Mouse (Mus musculus): ENCODE data around the gene Prnd. TPM values are rescaled to one million over a fixed set of nuclear protein-coding genes. Genes with fewer than 3 reads are reported as not detected.
A peak's percentile ranks its signal among the peaks of the same experiment; 100 is the strongest.

Prnd gene
- polyA plus RNA-seq, 1 experiment from 2014 or later, result 13.6 TPM

DNA sequence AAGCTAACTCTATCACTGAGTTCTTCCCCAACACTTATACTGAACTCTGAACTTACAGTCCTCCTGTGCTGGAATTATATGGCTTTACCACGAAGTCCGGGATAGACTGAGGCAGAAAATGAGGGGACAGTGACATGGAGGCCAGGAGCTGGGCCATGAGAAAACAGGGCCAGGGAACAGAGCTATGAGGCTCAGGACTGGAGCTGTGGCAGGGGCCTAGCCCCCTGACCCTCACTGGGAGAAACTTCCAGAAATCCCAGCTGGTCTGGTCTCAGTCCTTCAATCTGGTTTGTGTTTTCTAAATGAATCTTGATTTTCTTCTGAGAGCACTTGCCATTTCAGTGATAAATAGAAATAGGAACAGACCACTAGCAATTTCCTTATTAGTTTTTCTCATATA lies 16.4 kb upstream of the Prnd start:
- H3K9me3 ChIP-seq (replicated peaks; ENCODE audit: control insufficient read depth, low read length), result no peaks in the 10 kb centered on the region
- H3K27ac ChIP-seq (ENCODE audit: low read depth, low read length), result no peak overlapping the region
- WGBS, result 96% methylated on average over 2 of the region's 2 CpGs
- H3K4me1 ChIP-seq (ENCODE audit: control insufficient read depth, insufficient read depth, low read length), result 0 out of 2 replicates have a peak, but pooled peaks cover 3% of the 10 kb centered on the region
- no peak overlapping the region for H3K9ac ChIP-seq (ENCODE audit: low read length)
- H3K36me3 ChIP-seq (ENCODE audit: control insufficient read depth, insufficient read depth, low read length), result peaks cover 25% of the 10 kb centered on the region
- no peak overlapping the region for H3K4me3 ChIP-seq (ENCODE audit: low read depth, low read length)
- H3K27me3 ChIP-seq (replicated peaks; ENCODE audit: control insufficient read depth, insufficient read depth, low read length), result no peaks in the 10 kb centered on the region
- no peak overlapping the region for H3K4me2 ChIP-seq (ENCODE audit: low read length)
- DNase-seq (ENCODE audit: low spot score) (no peak), ATAC-seq (no peak)

DNA sequence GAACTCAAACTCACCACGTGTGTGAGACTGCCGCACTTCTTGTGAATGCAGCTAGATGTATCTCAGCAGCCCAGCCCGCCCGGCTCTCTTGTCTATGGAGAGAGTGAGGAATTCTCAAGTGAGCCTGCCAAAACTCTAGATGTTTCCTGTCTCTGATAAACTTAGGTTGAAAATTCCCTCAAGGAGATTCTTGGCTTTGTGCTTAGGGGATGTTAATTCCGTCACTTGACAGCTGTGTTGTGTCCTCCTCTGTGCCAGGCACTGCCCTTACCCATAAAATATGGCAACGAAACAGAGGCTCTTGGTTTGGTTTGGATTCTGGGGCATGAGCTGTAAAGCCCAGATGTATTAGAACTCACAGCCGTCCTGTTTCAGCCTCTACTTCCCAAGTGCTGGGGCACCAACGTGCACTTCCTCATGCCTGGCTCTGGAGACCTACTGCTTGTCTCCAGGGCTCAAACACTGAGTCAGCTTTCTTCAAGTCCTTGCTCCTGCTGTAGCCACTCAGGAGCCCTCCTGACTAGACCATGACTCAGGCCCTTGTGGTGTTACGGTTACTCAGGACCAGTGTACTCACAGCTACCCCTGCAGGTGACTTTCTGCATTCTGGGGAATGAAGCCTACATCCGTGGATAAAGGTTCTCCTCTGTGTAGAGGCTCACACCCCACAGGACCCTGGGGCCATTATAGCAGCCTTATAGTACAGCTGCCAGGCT lies 15.1 kb upstream of the Prnd start:
- Histone ChIP-seq H3K4me3 (ENCODE audit: low read depth, low read length) (no peak overlapping the region), H3K27me3 (replicated peaks; ENCODE audit: control insufficient read depth, insufficient read depth, low read length) (no peaks in the 10 kb centered on the region), H3K4me1 (ENCODE audit: control insufficient read depth, insufficient read depth, low read length) (0 out of 2 replicates have a peak, but pooled peaks cover 3% of the 10 kb centered on the region), H3K9ac (ENCODE audit: low read length) (no peak overlapping the region), H3K36me3 (ENCODE audit: control insufficient read depth, insufficient read depth, low read length) (peaks cover 25% of the 10 kb centered on the region), H3K27ac (ENCODE audit: low read depth, low read length) (no peak overlapping the region), H3K4me2 (ENCODE audit: low read length) (no peak overlapping the region), H3K9me3 (replicated peaks; ENCODE audit: control insufficient read depth, low read length) (no peaks in the 10 kb centered on the region)
- DNase-seq (ENCODE audit: low spot score) (no peak), ATAC-seq (no peak)
- 87% methylated on average over 10 of the region's 10 CpGs for WGBS

GRCm38 (mm10) chr2:131936410-131936809 lies 14.3 kb upstream of the Prnd start:
- Histone ChIP-seq H3K4me3 (ENCODE audit: low read depth, low read length) (no peak overlapping the region), H3K36me3 (ENCODE audit: control insufficient read depth, insufficient read depth, low read length) (peaks cover 25% of the 10 kb centered on the region), H3K9ac (ENCODE audit: low read length) (no peak overlapping the region), H3K4me2 (ENCODE audit: low read length) (no peak overlapping the region), H3K27me3 (replicated peaks; ENCODE audit: control insufficient read depth, insufficient read depth, low read length) (no peaks in the 10 kb centered on the region), H3K9me3 (replicated peaks; ENCODE audit: control insufficient read depth, low read length) (no peaks in the 10 kb centered on the region), H3K27ac (ENCODE audit: low read depth, low read length) (no peak overlapping the region), H3K4me1 (ENCODE audit: control insufficient read depth, insufficient read depth, low read length) (0 out of 2 replicates have a peak, but pooled peaks cover 3% of the 10 kb centered on the region)
- WGBS, result 95% methylated on average over 10 of the region's 10 CpGs
- ATAC-seq, result no peak
- no peak for DNase-seq (ENCODE audit: low spot score)

DNA sequence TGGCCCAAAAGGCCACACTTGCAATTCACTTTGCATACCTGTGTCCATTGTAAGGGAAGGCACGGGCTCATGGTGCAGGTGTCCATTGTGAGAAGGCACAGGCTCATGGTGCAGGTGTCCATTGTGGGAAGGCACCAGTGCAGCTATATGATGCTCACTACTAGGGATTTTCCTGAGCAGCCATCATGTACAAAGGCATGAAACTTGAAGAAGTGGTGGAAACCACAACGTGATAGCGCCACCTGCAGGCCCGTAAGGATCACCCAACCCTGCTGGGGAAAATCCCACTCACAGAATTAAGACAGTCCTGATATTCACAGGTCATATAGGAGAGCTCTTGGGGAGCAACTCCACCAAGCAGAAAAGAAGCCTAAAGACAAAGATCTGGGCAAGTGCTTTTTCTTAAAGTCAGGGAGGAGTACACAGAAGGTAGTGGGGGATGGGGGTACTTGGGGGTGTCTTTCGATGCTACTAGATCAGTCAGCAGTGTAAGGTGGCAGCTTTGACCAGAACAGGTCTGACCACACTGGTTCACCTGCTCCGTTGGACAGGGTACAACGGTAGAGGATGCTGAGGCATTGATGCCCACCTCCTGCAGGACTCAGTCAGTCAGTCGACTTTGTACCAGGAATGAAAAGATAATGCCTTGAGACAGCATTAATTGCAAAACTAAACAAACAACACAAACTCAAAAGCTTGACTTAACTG lies 11.1 kb upstream of the Prnd start:
- Histone ChIP-seq H3K27me3 (replicated peaks; ENCODE audit: control insufficient read depth, insufficient read depth, low read length) (no peaks in the 10 kb centered on the region), H3K27ac (ENCODE audit: low read depth, low read length) (no peak overlapping the region), H3K4me1 (ENCODE audit: control insufficient read depth, insufficient read depth, low read length) (no peaks in the 10 kb centered on the region), H3K36me3 (ENCODE audit: control insufficient read depth, insufficient read depth, low read length) (peaks cover 25% of the 10 kb centered on the region), H3K4me3 (ENCODE audit: low read depth, low read length) (no peak overlapping the region), H3K4me2 (ENCODE audit: low read length) (no peak overlapping the region), H3K9me3 (replicated peaks; ENCODE audit: control insufficient read depth, low read length) (no peaks in the 10 kb centered on the region), H3K9ac (ENCODE audit: low read length) (no peak overlapping the region)
- ATAC-seq (peak; percentile 72), DNase-seq (ENCODE audit: low spot score) (peak; percentile 78)
- WGBS, result 38% methylated on average over 8 of the region's 8 CpGs

DNA sequence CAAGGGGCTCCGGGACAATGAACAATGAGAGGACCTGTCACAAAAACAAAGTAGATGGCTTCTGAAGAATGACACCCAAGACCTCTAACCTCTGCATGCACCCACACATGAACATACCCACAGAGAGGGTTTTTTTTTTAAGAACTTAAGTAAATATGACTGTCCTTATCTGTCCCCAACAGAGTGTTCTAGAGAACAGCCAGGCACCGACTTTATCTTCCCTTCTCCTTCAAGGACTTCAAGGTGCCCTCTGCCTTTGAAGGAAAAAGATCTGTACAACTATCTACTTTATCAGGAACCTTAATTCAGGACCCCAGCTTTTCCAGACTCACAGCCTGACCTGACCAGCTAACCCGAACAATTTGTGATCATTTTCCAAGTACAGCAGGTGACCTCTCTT lies 10.2 kb upstream of the Prnd start:
- no peak overlapping the region for H3K27ac ChIP-seq (ENCODE audit: low read depth, low read length)
- WGBS, result 90% methylated on average over 3 of the region's 3 CpGs
- no peaks in the 10 kb centered on the region for H3K9me3 ChIP-seq (replicated peaks; ENCODE audit: control insufficient read depth, low read length)
- H3K36me3 ChIP-seq (ENCODE audit: control insufficient read depth, insufficient read depth, low read length), result peaks cover 25% of the 10 kb centered on the region
- H3K4me1 ChIP-seq (ENCODE audit: control insufficient read depth, insufficient read depth, low read length), result no peaks in the 10 kb centered on the region
- ATAC-seq (no peak), DNase-seq (ENCODE audit: low spot score) (no peak)
- H3K4me3 ChIP-seq (ENCODE audit: low read depth, low read length), result no peak overlapping the region
- no peaks in the 10 kb centered on the region for H3K27me3 ChIP-seq (replicated peaks; ENCODE audit: control insufficient read depth, insufficient read depth, low read length)
- no peak overlapping the region for H3K4me2 ChIP-seq (ENCODE audit: low read length)
- H3K9ac ChIP-seq (ENCODE audit: low read length), result no peak overlapping the region

GRCm38 (mm10) chr2:131941501-131941900 lies 9.2 kb upstream of the Prnd start:
- Histone ChIP-seq H3K4me3 (ENCODE audit: low read depth, low read length) (no peak overlapping the region), H3K27me3 (replicated peaks; ENCODE audit: control insufficient read depth, insufficient read depth, low read length) (no peaks in the 10 kb centered on the region), H3K27ac (ENCODE audit: low read depth, low read length) (no peak overlapping the region), H3K4me1 (ENCODE audit: control insufficient read depth, insufficient read depth, low read length) (no peaks in the 10 kb centered on the region), H3K36me3 (ENCODE audit: control insufficient read depth, insufficient read depth, low read length) (peaks cover 22% of the 10 kb centered on the region), H3K9ac (ENCODE audit: low read length) (no peak overlapping the region), H3K9me3 (replicated peaks; ENCODE audit: control insufficient read depth, low read length) (no peaks in the 10 kb centered on the region), H3K4me2 (ENCODE audit: low read length) (no peak overlapping the region)
- no peak for ATAC-seq
- 77% methylated on average over 6 of the region's 6 CpGs for WGBS
- no peak for DNase-seq (ENCODE audit: low spot score)

DNA sequence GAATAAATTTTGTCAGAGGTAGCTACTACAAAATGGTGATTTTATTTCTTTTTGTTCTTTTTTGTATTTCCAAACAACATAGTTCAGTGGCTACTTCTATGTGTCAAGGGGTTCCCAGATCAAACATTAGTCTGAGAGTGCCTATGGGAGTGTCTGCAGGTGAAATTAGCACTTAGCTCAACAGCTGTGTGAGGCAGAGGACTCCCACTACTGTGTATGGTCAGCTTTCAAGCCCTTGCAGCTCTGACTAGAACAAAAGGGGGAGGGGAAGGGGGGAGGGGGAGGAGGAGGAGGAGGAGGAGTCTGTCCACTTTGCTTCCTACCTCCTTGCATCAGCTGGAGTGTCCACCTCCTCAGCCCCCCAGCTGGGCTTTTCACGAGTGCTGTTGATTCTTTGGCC lies 6.3 kb upstream of the Prnd start:
- ATAC-seq (no peak), DNase-seq (ENCODE audit: low spot score) (no peak)
- 5% methylated on average over 1 of the region's 1 CpGs for WGBS
- no peaks in the 10 kb centered on the region for H3K4me1 ChIP-seq (ENCODE audit: control insufficient read depth, insufficient read depth, low read length)
- H3K27me3 ChIP-seq (replicated peaks; ENCODE audit: control insufficient read depth, insufficient read depth, low read length), result no peaks in the 10 kb centered on the region
- no peak overlapping the region for H3K4me3 ChIP-seq (ENCODE audit: low read depth, low read length)
- no peak overlapping the region for H3K27ac ChIP-seq (ENCODE audit: low read depth, low read length)
- no peak overlapping the region for H3K9ac ChIP-seq (ENCODE audit: low read length)
- H3K4me2 ChIP-seq (ENCODE audit: low read length), result no peak overlapping the region
- no peaks in the 10 kb centered on the region for H3K36me3 ChIP-seq (ENCODE audit: control insufficient read depth, insufficient read depth, low read length)
- no peaks in the 10 kb centered on the region for H3K9me3 ChIP-seq (replicated peaks; ENCODE audit: control insufficient read depth, low read length)

GRCm38 (mm10) chr2:131945225-131945624 lies 5.4 kb upstream of the Prnd start:
- H3K9me3 ChIP-seq (replicated peaks; ENCODE audit: control insufficient read depth, low read length), result no peaks in the 10 kb centered on the region
- ATAC-seq (no peak), DNase-seq (ENCODE audit: low spot score) (no peak)
- 88% methylated on average over 8 of the region's 8 CpGs for WGBS
- H3K4me1 ChIP-seq (ENCODE audit: control insufficient read depth, insufficient read depth, low read length), result no peaks in the 10 kb centered on the region
- H3K27ac ChIP-seq (ENCODE audit: low read depth, low read length), result no peak overlapping the region
- H3K4me3 ChIP-seq (ENCODE audit: low read depth, low read length), result no peak overlapping the region
- 0 out of 2 replicates have a peak, but pooled peaks cover 2% of the 10 kb centered on the region for H3K27me3 ChIP-seq (replicated peaks; ENCODE audit: control insufficient read depth, insufficient read depth, low read length)
- no peaks in the 10 kb centered on the region for H3K36me3 ChIP-seq (ENCODE audit: control insufficient read depth, insufficient read depth, low read length)
- no peak overlapping the region for H3K4me2 ChIP-seq (ENCODE audit: low read length)
- no peak overlapping the region for H3K9ac ChIP-seq (ENCODE audit: low read length)

- no peaks in the 10 kb centered on the region for H3K4me1 ChIP-seq (ENCODE audit: control insufficient read depth, insufficient read depth, low read length)
- H3K9me3 ChIP-seq (replicated peaks; ENCODE audit: control insufficient read depth, low read length), result no peaks in the 10 kb centered on the region
- no peak overlapping the region for H3K27ac ChIP-seq (ENCODE audit: low read depth, low read length)
- 0 out of 2 replicates have a peak, but pooled peaks cover 4% of the 10 kb centered on the region for H3K27me3 ChIP-seq (replicated peaks; ENCODE audit: control insufficient read depth, insufficient read depth, low read length)
- no peak overlapping the region for H3K9ac ChIP-seq (ENCODE audit: low read length)
- no peaks in the 10 kb centered on the region for H3K36me3 ChIP-seq (ENCODE audit: control insufficient read depth, insufficient read depth, low read length)
- ATAC-seq, result no peak
- no peak for DNase-seq (ENCODE audit: low spot score)
- H3K4me2 ChIP-seq (ENCODE audit: low read length), result no peak overlapping the region
- H3K4me3 ChIP-seq (ENCODE audit: low read depth, low read length), result no peak overlapping the region
- WGBS, result 88% methylated on average over 6 of the region's 6 CpGs
These were observed 4.9 kb upstream of the Prnd start for GRCm38 (mm10) chr2:131945765-131946164.
